ENCODE assay signal across 25 mouse cellular contexts in the genomic region with DNA sequence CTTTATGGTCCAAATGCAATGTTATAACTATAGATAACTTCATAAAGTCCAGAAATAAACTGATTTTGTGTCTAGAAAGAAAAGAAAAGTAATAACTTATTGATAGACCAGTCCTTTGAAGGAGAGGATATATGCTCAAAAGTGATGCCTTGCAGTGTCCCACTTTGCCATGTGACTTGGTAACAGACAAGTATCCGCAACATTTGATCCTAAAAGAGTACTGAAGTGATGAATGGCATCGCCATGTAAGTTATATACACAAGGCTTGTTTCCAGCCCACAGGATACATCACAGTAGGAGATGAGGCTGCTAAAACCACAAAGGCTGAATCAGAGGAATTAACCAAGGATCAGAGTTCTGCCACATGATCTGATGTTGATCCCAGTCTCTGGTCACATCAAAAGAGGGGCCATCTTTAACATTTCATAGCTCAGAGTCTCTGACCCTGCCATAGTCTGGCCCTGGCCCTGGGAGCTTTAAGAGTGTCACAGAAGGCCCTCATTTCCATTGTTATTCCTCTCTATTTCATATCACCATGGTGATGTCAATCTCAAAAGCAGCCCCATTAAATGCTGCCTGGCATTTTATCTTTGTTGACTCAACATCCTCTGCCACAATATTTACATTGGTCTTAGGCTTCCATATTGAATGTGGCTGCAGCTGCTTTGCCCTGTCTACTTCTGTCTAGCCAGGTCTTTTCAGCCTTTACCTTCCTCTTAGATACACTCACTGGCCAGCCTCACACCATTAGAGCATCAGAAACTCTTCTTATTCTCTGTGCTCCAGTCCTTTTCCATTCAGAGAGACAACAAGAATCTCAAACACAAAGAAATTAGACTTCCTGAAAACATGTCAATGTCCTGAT.
"Had no signal": no experiment of that assay in that cellular context is flagged by ENCODE, and none has a peak within 500 bp of the region (broad histone marks: within the 10 kb centered on the region; RNA-seq: fewer than 3 reads in every experiment).

No protein-coding gene starts in this region.

- H3K9me3 ChIP-seq: heart, embryonic 10.5 days; heart, embryonic 12.5 days; hindbrain, embryonic 10.5 days; hindbrain, embryonic 12.5 days; intestine, embryonic 15.5 days; limb, embryonic 13.5 days; limb, embryonic 15.5 days had no signal

- H3K27me3 ChIP-seq: heart, embryonic 12.5 days; hindbrain, embryonic 12.5 days; intestine, embryonic 15.5 days; limb, embryonic 13.5 days; limb, embryonic 15.5 days had no signal

- ATAC-seq: hindbrain, embryonic 16.5 days; inflammation-experienced regulatory T-cells, adult 6 months; intestine, embryonic 15.5 days; intestine, postnatal 0 days had no signal

- H3K4me3 ChIP-seq: gastrocnemius, adult 2 months; heart, embryonic 10.5 days; heart, embryonic 12.5 days; hindbrain, embryonic 10.5 days; hindbrain, embryonic 12.5 days; intestine, embryonic 15.5 days; layer of hippocampus, adult 2 months; limb, embryonic 13.5 days; limb, embryonic 15.5 days had no signal

- H3K9ac ChIP-seq: heart, embryonic 12.5 days; hindbrain, embryonic 12.5 days; hindbrain, embryonic 14.5 days; intestine, embryonic 15.5 days; limb, embryonic 13.5 days; limb, embryonic 15.5 days had no signal

- H3K4me1 ChIP-seq: heart, embryonic 10.5 days; heart, embryonic 12.5 days; hindbrain, embryonic 10.5 days; hindbrain, embryonic 12.5 days; intestine, embryonic 15.5 days; limb, embryonic 13.5 days; limb, embryonic 15.5 days had no signal

- H3K36me3 ChIP-seq: heart, embryonic 10.5 days; heart, embryonic 12.5 days; hindbrain, embryonic 10.5 days; hindbrain, embryonic 12.5 days; intestine, embryonic 15.5 days; limb, embryonic 13.5 days; limb, embryonic 15.5 days had no signal

- DNase-seq: gastrocnemius, adult 2 months; gastrocnemius, postnatal 10 days; gastrocnemius, postnatal 25 days; heart, adult 18-20 months; heart, postnatal 10 days; heart, postnatal 4 days; kidney, adult 18-20 months; kidney, adult 8-10 months; kidney, postnatal 10 days; kidney, postnatal 25 days; kidney, postnatal 4 days; layer of hippocampus, postnatal 36 days; left cerebral cortex, postnatal 4 days had no signal

- H3K27ac ChIP-seq: gastrocnemius, adult 2 months; heart, embryonic 10.5 days; hindbrain, embryonic 10.5 days; hindbrain, embryonic 12.5 days; hindbrain, embryonic 14.5 days; intestine, embryonic 15.5 days; layer of hippocampus, adult 2 months; limb, embryonic 13.5 days; limb, embryonic 15.5 days had no signal

- H3K4me2 ChIP-seq: heart, embryonic 12.5 days; hindbrain, embryonic 12.5 days; hindbrain, embryonic 14.5 days; intestine, embryonic 15.5 days; limb, embryonic 13.5 days; limb, embryonic 15.5 days had no signal
